Mouse (Mus musculus): Measurements from ENCODE around the gene Trmt11.

DNA sequence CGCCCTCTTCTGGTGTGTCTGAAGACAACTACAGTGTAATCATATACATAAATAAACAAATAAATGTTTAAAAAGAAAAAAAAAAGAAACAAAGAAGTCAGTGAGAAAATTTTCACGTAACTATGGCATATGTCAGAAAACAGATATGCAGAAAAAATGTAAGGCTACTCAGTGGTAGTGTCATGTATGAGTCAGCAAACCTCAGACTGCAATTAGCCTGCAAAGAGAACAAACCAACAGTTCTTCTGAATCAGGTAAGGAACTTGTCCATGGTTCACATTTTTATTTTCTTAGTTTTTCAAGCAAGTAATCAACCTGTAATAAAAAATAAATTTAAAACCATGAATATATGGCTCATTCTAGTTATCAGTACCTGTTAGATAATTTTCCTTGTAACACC, 7.6 kb upstream of the Trmt11 start:
- TF ChIP-seq CTCF (IDR thresholded peaks at IDR 0.05; ENCODE audit: borderline replicate concordance, insufficient read depth, low read depth, low read length) (no peak), POLR2A (IDR thresholded peaks at IDR 0.05; ENCODE audit: borderline replicate concordance, insufficient read depth, low read length) (no peak)
